Mouse (Mus musculus) liver, embryonic 14.5 days (tissue): ENCODE data around the gene Anxa5. TPM values are rescaled to one million over a fixed set of nuclear protein-coding genes. Genes with fewer than 3 reads are reported as not detected.

ENCODE experiments used
- ATAC-seq: fragments of 200-750 bp; cut with Nextera tagmentation; 2 replicates; pipeline ENCODE4 v1.8.0; 2017; ENCODE audit warnings: moderate number of reproducible peaks, mild to moderate bottlenecking, moderate library complexity; ENCODE audit not compliant: insufficient read depth
- DNase-seq, 3 experiments: peaks; one replicate each; pipeline ENCODE4 v3.0.0-alpha.2; 2012 to 2013; ENCODE audit warnings: low read depth in 3 of 3, low spot score in 3 of 3
- H3K27ac ChIP-seq: fragments of 300-500 bp; sonication (generic); 2 replicates; pipeline ENCODE4 v1.5.1; 2014; ENCODE audit warnings: moderate library complexity, mild to moderate bottlenecking, control low read depth, inconsistent platforms
- H3K27me3 ChIP-seq: fragments of 300-500 bp; sonication (generic); 2 replicates; pipeline ENCODE4 v1.6.1; 2014; ENCODE audit warnings: mild to moderate bottlenecking, low read length, moderate library complexity; ENCODE audit not compliant: control insufficient read depth, insufficient read depth
- H3K36me3 ChIP-seq: fragments of 300-500 bp; sonication (generic); replicated peaks from 2 replicates; pipeline ENCODE4 v1.6.1; 2014; ENCODE audit warnings: low read depth; ENCODE audit not compliant: control insufficient read depth, insufficient read depth
- H3K4me1 ChIP-seq, 2 experiments: fragments of 200-500 bp in 1 of 2; fragments of 300-500 bp in 1 of 2; sonication (generic) in 1 of 2; replicated peaks; 2 replicates each; pipeline ENCODE4 v1.6.1; 2012 to 2014; ENCODE audit warnings: antibody characterized with exemption in 1 of 2, inconsistent platforms in 1 of 2, low read length in 1 of 2; ENCODE audit not compliant: control insufficient read depth in 2 of 2, insufficient read depth in 2 of 2
- H3K4me2 ChIP-seq: fragments of 300-500 bp; sonication (generic); 2 replicates; pipeline ENCODE4 v1.6.1; 2014; ENCODE audit warnings: low read depth, mild to moderate bottlenecking, control low read depth, moderate library complexity
- H3K4me3 ChIP-seq, 2 experiments: fragments of 200-500 bp in 1 of 2; fragments of 300-500 bp in 1 of 2; sonication (generic) in 1 of 2; 2 replicates each; pipeline ENCODE4 v1.5.1; 2012 to 2014; ENCODE audit warnings: low read depth in 2 of 2, low read length in 2 of 2, mild to moderate bottlenecking in 2 of 2, control low read depth in 1 of 2, inconsistent platforms in 1 of 2, moderate library complexity in 1 of 2; ENCODE audit not compliant: insufficient read depth in 1 of 2
- H3K9ac ChIP-seq: fragments of 300-500 bp; sonication (generic); replicated peaks from 2 replicates; pipeline ENCODE4 v1.6.1; 2014; ENCODE audit warnings: mild to moderate bottlenecking, control low read depth, moderate library complexity
- H3K9me3 ChIP-seq: fragments of 300-500 bp; sonication (generic); 2 replicates; pipeline ENCODE4 v1.6.1; 2016; ENCODE audit warnings: low read length, mixed read lengths; ENCODE audit not compliant: control insufficient read depth
- CTCF ChIP-seq: IDR thresholded peaks from 2 replicates; pipeline ENCODE4 v1.5.1; 2016; ENCODE audit warnings: antibody characterized with exemption, low read depth, control low read depth
- EP300 ChIP-seq: IDR thresholded peaks from 2 replicates; pipeline ENCODE4 v1.6.1; 2016; ENCODE audit warnings: antibody characterized with exemption, low read depth
- WGBS: fragments of 180-500 bp; shearing (Covaris S2); extraction: QIAGEN DNeasy Blood & Tissue Kit; methylation state at CpG from one replicate; pipeline ENCODE4 v1.1.7; 2014; ENCODE audit not compliant: insufficient replicate concordance; 5-methylcytosine and 5-hydroxymethylcytosine counted together
- polyA plus RNA-seq, 2 experiments: library from polyadenylated mRNA; depleted of rRNA in 1 of 2; stranded (reverse) in 1 of 2; unstranded in 1 of 2; fragments of >200 nt; fragmentation: Nextera tagmentation in 1 of 2; extraction: Ambion mirVana in 1 of 2; gene quantifications; 2 replicates each; pipeline versions ENCODE4 v1.2.1 to v1.2.3; 2012 to 2014

Anxa5 gene
- polyA plus RNA-seq, 2 experiments, result 49.9 to 51.9 TPM

- Histone ChIP-seq H3K9me3 (no peaks in the 10 kb centered on the region), H3K27me3 (no peaks in the 10 kb centered on the region)
- WGBS, result 64% methylated on average over 3 of the region's 3 CpGs
Measured at GRCm38 (mm10) chr3:36455566-36455965, 20.1 kb downstream of the Anxa5 start.

GRCm38 (mm10) chr3:36455124-36455523 is 20.6 kb downstream of the Anxa5 start:
- Histone ChIP-seq H3K4me1 (no peaks in the 10 kb centered on the region), H3K9me3 (no peaks in the 10 kb centered on the region), H3K36me3 (no peaks in the 10 kb centered on the region; the same call in 1 of the 2 replicates), H3K4me3 (no peak overlapping the region), H3K27ac (no peak overlapping the region), H3K9ac (no peak overlapping the region), H3K4me2 (no peak overlapping the region), H3K27me3 (no peaks in the 10 kb centered on the region)
- TF ChIP-seq EP300, result no peak
- TF ChIP-seq CTCF, result no peak
- no peak for ATAC-seq
- no peak for DNase-seq
- 68% methylated on average over 8 of the region's 8 CpGs for WGBS

More at GRCm38 (mm10) chr3:36455566-36455965, 20.1 kb downstream of the Anxa5 start:
- no peak for TF ChIP-seq CTCF
- TF ChIP-seq EP300, result no peak
- Histone ChIP-seq H3K4me1 (no peaks in the 10 kb centered on the region), H3K27ac (no peak overlapping the region), H3K4me3 (no peak overlapping the region), H3K9ac (no peak overlapping the region), H3K36me3 (no peaks in the 10 kb centered on the region; the same call in 1 of the 2 replicates), H3K4me2 (no peak overlapping the region)
- no peak for ATAC-seq
- DNase-seq, result no peak

- Histone ChIP-seq H3K9ac (no peak overlapping the region), H3K4me3 (no peak overlapping the region), H3K4me2 (no peak overlapping the region), H3K36me3 (no peaks in the 10 kb centered on the region; the same call in 1 of the 2 replicates), H3K4me1 (no peaks in the 10 kb centered on the region), H3K27me3 (no peaks in the 10 kb centered on the region), H3K9me3 (no peaks in the 10 kb centered on the region), H3K27ac (no peak overlapping the region)
- TF ChIP-seq EP300, result no peak
- TF ChIP-seq CTCF, result no peak
- no peak for ATAC-seq
- WGBS, result 79% methylated on average over 1 of the region's 1 CpGs
- DNase-seq, result no peak
Measured at GRCm38 (mm10) chr3:36452502-36452901, 23.2 kb downstream of the Anxa5 start.

GRCm38 (mm10) chr3:36449292-36450165 is 26.2 kb downstream of the Anxa5 start:
- WGBS, result 27% methylated on average over 20 of the region's 20 CpGs
- no peak overlapping the region for H3K4me2 ChIP-seq
- H3K9ac ChIP-seq, result no peak overlapping the region
- peak in 1 of 3 experiments; percentile 22 for DNase-seq
- H3K27me3 ChIP-seq, result no peaks in the 10 kb centered on the region
- no peaks in the 10 kb centered on the region; the same call in 1 of the 2 replicates for H3K36me3 ChIP-seq
- H3K4me1 ChIP-seq, result no peaks in the 10 kb centered on the region
- H3K9me3 ChIP-seq, result no peaks in the 10 kb centered on the region
- TF ChIP-seq EP300 (no peak), CTCF (no peak)
- H3K27ac ChIP-seq, result no peak overlapping the region
- no peak overlapping the region for H3K4me3 ChIP-seq
- ATAC-seq, result no peak

GRCm38 (mm10) chr3:36446918-36447317 is 28.8 kb downstream of the Anxa5 start:
- H3K27me3 ChIP-seq, result no peaks in the 10 kb centered on the region
- H3K4me3 ChIP-seq, result no peak overlapping the region
- DNase-seq, result no peak
- no peak overlapping the region for H3K27ac ChIP-seq
- no peaks in the 10 kb centered on the region for H3K9me3 ChIP-seq
- no peaks in the 10 kb centered on the region for H3K36me3 ChIP-seq
- H3K4me1 ChIP-seq, result no peaks in the 10 kb centered on the region
- no peak overlapping the region for H3K9ac ChIP-seq
- TF ChIP-seq EP300, result no peak
- no peak for TF ChIP-seq CTCF
- 8% methylated on average over 6 of the region's 6 CpGs for WGBS
- no peak for ATAC-seq
- no peak overlapping the region for H3K4me2 ChIP-seq
